Mouse (Mus musculus) cerebellum, adult 18-20 months (tissue): ENCODE measurements at regions not wholly inside any gene's neighbourhood (a gene's known extent, or its start where the extent isn't known, plus 50 kb on each side); places are given as distances from the start of the nearest gene placed in this dataset.

Experiments used
- DNase-seq, 2 experiments: peaks; one replicate each; pipeline ENCODE4 v3.0.0; 2021

DNA sequence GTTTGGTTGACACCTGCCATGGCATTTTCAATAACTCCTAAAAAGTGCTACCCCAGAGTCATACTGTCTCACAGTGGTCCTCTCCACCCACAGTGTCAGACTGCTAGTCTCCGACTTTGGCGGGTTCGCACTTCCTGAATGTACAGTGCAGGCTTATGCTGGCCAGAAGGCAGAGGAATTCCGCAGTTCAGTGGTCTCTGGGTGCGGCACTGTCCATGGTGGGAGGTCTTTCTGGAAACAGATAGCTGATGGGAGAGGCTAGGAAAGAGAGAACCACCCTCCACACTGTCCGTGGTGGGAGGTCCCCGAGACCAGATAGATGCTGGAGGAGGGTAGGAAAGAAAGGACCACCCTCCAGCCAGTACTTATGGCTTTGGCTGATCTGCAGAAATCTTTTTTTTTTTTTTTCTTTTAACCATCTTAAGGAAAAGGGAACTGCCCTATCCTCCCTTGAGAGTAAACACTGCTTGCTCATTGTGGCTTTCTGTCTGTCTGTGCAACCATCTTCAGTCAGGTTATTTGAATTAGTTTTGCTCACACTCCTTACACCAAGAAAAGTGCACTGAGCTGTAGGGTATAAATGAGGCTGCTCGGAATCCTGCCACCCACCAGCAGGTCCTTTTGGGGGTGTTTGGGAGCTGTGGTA lies 227.2 kb downstream of the Kcnrg start:
- DNase-seq: no peak

DNA sequence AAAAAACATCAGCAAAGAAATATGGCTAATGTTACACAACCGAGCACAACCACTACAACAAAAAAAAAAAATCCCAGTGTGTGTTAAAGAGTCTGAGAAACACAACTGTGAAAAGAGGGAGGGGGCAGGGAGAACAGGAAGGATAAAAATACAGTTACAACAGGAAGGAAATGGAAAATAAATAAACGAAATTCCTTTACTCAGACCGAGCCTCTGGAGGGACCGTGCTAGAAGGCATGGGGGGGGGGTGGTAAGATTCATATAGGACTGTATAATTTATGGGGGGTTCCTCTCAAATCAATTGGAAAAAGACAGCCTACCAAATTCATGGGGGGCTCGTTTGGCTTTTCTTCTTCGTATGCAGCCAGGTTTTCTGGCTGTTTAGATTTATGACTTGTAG lies 228.5 kb downstream of the Kcnrg start:
- no peak for DNase-seq

DNA sequence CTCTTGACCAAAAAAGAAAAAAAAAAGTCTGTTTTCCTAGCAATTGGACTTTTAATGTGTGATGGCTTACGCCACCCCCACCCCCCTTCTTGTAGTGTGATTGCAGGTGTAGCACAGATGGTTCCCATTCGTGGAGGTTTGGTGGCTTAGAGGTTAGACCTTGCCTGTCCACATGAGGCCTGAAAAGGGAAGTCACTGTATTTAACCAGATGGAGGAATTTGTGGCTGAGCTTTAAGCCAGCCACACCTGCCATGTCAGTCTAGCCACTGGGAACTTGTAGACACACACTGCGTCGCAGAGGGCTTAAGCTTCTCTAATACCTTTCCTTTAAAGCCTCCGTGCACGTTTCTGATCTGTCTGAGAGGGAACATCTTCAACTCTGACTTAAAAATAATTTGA lies 229.0 kb downstream of the Kcnrg start:
- DNase-seq: no peak

DNA sequence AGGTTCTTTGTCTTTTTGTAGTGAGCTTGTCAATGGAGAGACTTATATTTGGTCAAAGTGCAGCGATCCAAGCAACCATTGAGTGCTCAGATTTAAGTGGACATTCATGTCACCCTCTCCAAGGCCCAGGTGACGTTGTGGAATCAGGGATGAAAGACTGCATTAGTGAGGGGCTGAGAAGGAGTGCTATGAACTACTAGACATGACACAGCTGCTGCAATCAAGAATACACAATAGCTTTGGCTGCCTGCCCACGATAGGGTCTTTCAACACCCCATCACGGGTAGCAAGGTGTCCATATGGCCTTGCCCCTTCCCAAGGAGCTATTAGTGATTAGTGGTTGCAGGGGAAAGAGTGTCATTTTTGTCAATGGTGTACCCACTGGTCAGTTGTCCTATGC lies 229.7 kb downstream of the Kcnrg start:
- DNase-seq: no peak

DNA sequence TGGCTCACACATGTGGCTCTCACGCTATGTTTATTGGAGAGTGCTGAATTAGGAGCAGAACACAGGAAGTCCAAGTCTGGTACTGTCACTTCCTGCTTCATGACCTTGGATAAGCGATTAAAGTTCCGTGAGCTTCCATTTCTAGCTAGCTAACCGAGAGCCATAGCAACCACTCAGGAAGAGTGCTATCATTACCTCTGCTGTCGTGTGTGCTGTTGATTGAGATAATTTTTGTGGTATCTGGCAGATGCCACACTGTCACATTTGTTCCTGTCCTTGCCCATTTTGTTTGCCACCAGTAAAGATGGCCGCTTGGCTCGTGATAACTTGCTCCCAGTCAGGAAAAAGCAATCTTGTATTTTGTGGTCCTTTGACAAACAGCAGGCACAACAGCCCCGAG lies 230.6 kb downstream of the Kcnrg start:
- DNase-seq: no peak

DNA sequence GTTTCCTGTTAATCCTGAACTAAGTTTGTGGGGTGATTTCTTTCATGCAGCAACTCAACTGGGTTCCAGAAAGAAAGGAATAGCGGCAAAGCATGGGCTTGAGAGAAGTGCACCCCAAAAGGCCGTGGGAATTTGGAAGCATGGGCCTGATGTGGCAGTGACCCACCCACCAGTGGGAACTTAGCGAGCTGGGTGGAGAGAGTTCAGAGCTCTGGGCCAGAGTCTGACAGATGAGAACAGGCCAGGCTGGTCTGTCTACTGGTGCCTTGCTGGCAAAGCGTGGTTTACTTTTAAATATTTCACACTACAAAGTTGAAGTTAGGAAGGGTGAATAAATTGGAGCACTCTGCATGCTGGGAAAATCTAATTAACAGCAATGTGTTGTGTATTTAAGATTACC lies 235.2 kb downstream of the Kcnrg start:
- no peak for DNase-seq

DNA sequence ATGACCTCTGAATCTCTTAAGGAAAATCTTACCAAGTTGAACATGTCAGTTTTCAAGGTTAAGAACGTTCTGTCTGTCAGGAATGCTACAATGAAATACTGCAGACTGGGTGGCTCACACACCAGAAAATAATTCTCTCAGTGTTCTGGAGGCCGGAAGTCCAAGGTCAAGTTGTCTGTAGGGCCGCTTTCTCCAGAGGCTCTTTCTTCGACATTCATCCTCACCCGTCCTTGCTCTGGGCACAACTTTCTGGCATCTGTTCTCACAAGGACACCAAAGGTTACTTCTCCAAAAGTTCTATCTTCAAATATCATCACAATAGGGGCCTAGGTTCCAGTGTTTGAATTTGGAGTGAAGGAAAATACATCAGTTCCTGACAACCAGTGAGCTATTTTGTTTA lies 239.2 kb downstream of the Kcnrg start:
- DNase-seq: no peak

DNA sequence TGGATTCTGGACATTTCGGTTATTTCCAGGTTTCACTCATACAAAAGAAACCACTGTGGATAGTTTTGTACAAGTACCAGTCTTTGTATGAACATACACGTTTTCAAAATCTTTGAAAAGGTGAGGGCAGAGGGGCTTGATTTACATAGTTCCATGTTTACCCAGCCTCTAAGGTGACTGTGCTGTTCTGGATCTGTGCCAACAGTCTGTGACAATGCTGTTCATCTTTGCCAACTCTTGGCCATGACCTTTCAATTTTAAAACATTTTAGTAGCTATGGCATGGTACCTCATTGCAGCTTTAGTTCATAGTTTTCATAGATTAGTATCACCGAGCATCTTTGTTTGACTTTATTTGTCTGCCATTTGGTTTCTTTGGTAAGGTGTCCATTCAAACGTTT lies 243.0 kb downstream of the Kcnrg start:
- DNase-seq: no peak

DNA sequence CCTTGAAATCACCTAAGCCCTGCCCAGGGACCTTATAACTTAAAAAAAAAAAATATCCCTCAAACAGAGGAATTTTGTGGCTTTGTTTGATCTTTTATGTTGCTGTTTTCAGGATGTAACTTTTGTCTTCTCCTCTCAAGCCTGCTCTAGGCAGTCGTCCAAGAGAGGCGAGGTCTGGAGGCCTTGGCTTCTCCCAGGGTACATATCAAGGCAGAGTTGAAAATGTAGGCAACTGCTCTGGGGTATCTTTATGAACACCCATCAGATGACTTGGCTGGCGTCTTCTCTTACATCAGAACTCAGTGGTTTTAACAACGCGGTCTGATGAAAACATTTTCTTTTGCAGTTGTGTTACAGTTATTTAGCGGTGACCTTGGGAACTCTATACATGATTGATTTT lies 250.4 kb downstream of the Kcnrg start:
- DNase-seq: no peak

DNA sequence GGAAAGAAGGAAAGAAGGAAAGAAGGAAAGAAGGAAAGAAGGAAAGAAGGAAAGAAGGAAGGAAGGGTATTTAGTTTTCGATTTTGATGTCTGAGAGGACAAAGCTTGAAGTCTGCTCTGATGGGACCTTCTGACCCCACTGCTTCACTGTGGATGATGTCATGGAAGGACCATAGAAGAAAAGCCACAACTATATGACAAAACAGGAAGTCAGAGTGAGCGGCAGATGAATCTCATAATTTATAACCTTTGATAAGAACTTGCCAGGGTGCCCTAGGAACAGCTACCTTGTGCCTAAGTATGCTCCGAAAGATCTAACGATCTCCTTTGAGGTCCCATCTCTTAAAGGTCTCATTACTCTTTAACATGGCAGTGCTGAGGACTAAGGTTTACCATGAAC lies 253.4 kb downstream of the Kcnrg start:
- DNase-seq: no peak

DNA sequence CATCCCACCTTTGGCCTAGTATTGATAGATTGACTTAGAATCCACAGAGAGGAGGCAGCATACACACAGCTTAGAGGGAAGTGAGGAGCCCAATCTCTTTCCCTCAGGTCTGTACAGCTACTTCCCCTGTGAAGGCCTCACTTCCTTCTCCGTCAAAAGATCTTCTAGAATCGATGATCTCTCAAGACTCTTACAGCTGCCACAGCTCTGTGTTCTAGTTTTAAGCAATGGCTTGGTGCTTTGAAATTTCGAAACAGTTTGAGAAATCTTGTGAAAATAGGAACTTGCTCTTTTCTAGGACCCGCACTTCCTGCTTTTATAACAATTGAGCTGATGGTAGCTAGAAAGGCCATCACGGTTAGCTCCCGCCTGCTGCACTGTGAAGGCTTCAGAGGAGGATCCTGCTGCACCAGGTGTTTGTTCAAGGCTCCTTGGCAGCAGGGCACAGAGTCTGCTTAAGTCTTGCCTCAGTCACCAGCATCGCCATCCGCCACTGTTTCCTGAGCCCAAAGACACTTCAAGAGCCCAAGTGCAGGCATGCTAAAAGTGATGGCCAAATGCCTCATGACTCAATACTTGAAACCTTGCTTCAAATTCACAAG lies 254.2 kb downstream of the Kcnrg start:
- DNase-seq: no peak

DNA sequence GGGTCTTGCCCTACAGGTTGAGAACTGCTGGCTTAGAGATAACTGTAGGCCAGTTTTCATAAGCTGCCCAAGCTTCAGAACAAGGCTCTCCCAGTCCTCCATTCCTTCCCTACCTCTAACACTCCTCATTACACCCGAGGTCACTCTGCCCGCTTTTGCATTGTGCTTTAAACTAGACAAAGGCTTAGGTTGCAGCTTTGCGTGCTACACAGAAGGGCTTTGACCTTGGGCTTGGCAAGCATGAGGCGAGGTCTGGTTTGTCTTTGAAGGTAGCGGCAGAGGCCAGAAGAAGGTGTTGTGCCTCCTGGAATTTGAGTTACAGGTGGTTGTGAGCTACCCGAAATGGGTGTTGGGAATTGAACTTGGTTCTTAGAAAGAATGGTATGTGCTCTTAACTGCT lies 255.7 kb downstream of the Kcnrg start:
- DNase-seq: no peak

DNA sequence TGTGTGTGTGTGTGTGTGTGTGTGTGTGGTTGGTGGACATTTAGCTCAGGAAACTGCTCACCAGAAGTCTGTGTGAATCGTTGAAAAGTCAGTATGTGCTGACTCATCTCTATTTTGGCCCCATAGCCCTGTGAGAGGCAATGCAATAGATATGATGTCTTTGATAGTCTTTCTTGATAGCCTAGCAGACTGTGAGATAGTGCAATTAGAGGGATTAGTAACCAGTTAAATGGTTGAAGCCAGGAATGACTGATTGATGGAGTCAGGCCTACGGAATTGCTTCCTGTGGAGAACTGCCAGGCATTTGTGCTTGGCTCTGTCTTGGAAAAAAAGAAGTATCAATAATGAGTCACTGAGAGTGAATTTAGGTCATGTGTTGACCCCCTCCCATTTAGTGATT lies 256.2 kb downstream of the Kcnrg start:
- DNase-seq: no peak

DNA sequence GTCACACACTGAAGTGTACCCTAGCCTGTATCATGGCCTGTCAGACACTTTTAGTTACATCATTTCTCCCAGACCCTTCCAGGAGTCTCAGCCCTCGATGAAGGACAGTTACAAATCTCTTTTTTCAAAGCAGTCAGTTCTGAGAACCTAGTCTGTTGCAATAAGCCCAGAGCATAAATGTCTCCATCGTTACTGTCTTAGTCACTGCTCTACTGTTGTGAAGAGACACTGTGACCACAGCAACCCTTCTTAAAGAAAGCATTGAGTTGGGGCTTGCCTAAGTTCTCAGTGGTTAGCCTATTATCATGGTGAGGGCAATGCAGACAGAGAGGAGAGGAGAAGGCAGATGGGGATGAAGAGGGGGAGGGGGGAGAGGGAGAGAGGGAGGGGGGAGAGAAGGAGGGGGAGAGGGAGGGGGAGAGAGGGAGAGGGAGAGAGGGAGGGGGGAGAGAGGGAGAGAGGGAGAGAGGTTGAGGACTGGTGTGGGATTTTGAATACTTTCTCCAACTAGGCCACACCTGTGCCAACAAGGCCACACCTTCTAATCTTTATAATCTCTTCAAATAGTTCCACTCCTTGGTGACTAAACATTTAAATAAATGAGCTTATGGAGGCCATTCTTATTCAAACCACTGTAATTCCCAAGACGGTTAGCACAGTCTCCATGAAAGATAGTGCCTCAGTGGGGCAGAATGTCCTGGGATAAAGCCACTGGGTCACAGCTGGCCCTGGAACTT lies 259.4 kb downstream of the Kcnrg start:
- no peak for DNase-seq

DNA sequence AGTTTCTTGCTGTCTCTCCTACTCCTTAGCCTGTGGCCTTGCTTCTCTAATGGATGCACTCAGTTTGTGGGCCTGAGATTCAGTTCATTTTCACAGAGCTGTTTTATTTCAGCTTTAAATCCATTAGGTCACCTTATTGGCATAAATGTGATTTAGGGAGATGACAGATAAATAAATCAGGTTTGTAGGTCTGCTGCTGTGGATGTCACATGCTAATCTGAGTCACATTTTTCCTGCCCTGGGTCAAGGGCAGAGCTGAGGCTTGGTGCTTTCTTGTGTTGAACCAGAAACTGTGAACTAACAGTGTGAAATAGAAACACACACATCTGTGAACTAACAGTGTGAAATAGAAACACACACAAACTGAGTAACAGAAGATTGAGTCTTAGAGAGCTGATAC lies 266.9 kb downstream of the Kcnrg start:
- DNase-seq: no peak

DNA sequence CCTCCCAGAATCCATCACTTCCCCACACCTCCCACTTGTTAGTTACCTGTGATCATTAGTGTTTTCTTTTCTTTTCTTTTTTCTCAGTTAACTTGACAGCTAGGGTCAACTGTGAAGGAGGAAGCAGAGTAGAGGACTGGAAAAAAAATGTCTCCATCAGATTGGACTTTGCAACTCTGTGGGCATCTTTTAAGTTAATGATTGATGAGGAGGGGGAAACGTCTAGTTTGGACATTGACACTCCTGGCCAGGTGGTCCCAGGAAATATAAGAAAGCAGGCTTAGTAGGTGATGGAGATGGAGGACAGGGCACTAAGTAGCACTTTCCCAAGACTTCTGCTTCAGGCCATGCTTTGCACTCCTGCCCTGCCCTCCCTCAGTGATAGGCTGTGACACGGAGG lies 272.2 kb downstream of the Kcnrg start:
- DNase-seq: no peak

DNA sequence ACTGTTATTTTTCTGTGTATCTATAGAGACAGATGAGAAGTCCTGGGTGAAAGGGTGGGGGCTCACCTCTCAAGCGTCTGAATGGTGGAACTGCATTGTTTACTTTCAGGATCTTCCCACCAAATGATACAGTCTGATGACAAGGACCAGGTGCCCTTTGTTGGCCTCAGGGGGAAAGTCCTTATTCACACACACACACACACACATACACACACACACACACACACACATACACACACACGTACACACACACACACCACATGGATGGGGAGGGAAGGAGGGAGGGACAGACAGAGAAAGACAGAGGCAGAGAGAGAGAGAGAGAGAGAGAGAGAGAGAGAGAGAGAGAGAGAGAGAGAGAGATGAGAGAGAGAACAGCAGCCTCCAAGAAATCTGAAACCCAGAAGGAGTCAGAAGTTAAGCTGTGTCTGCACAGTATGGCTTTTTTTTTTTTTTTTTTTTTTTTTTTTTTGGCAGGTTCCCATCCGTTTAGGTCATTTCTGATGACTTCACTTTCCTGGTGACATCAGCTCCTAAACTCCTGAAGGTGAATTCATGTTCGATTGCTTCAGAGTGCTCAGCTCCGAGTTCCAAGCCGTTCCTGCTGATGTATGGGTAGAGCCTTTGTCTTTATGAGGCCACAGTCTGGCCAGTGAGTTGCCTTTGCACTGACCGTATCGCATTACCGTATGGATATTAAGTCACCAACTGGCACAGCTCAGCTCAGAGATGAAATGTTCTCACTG lies 273.4 kb downstream of the Kcnrg start:
- DNase-seq: no peak

DNA sequence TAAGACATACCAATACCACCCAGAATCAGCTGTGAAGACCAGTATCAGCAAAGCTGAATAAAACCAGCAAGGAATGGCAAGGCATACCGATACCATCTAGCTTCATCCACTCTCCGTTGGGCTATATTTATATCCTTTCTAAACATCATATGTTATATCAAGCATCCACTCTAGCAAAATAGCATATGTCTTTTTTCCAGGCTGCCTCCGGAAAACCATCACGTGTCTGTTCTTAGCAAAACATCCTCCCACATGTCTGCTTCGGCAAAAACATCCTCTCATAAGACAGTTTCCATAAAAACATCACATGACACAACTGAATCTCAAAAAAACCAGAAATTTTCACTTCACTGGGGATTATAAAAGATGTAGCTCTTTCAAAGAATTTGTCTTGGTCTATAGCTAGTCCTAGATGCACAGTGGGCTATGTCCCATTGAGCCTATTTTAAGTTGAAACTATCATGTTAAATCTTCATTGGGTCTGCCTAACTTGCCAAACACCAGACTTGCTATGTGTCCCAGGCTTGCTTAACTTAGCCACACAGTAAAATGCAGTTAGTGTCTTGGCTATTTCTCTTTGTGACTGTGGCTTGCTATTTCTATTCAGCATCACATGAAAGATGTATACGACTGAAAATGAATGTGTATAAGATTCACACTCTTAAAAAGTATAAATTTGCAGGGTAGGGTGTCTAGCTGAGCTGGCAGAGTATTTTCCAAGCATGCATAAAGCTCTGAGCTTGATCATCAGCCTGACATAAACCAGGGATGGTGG lies 278.2 kb downstream of the Kcnrg start:
- DNase-seq: no peak

DNA sequence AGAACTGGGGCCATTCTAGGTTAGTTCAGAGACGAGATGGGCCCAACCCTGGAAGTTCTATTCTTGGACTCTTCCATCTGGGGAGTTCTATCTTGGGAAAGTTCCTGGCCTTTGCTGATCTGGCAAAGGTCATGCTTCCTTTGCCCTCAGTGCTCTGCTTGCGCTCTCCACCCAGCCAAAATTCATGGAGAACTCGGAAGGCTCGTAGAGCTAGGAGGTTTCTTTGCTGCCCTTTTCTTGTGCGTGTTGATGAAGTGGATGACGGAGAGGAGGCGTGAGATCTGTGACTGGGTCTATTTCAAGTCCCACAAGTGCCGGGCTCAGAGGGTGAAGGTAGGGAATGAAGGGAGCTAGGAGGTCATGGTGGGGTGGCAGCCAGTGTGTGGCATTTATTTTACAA lies 282.4 kb downstream of the Kcnrg start:
- no peak for DNase-seq

DNA sequence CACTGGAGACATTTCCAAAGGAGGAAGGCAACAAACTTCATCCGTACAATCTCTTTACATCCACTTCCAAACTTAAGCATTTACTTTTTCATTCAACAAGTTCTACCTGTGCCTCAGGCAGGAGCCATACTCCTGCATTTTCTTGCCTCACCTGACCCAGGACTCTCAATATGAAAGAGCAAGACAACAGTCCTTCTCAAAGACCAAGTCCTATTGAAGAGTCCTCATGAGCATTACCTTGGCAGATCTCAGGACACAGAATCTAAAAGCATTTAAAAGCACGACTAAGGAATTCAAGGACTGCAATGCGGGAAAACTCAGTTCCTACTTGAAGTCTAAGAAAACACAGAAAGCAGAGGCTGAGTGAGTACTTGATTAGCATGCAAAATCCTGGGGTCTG lies 286.5 kb downstream of the Kcnrg start:
- no peak for DNase-seq

DNA sequence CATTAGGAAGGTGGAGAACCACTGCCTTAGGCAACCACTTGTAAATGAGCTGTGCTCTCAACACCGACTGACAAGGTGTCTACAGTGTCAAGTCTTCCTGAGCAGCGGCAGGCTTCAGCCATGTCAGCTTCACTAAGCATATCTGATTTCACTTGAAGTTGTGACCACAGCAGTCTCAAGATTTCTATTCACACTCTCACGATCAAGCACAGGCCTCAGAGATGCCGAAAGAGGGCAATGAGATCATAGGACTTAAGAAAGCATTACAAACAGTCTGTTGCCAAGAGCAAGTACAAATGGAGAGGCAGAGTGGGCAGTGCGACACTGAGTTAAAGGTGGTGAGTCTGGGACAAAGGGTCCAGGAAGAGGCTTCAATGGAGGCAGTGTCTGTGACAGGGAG lies 289.6 kb downstream of the Kcnrg start:
- DNase-seq: no peak

DNA sequence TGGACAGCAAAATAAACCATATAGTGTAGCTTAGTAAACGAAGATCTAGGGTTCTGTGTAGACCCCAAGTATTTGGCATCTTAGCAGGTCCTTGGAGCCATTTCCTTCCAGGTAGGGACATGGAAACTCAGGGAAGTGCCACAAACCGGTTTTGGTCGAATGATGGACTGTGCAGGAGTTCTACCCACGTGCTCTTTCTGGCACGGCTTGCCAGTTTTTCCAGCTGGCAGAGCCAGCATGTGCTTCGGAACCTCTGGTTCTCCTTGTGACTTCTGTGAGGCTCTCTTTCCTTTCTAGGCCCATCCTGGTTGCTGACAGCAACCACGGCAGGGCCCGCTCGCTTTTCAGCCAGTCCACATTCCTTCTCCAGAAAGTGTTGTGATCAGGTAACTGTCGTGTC lies 291.4 kb downstream of the Kcnrg start:
- DNase-seq: no peak
